Mouse (Mus musculus): Measurements from ENCODE around the gene Clybl. TPM values are rescaled to one million over a fixed set of nuclear protein-coding genes. Genes with fewer than 3 reads are reported as not detected.

Clybl gene
- polyA plus RNA-seq, 1 experiment from 2014 or later = 20.3 TPM

DNA sequence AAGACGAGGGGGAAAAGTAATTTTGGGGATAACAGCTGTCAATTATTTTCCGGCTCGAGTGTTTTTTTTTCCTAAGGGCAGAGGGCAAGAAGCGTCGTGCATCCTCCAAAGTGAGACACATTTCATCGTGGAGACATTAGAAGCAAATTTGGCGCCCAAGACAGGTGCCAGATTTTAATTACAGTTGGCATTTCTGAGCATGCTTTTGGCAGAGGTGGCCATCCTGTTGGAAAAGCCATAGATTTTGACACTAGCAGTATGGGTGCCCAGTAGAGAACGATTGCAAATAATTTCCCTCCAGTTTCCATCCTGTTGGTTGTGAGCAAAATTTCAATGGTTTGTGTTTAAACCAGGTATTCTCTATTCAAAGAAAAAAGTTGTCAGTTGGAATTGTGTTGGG is 32.1 kb downstream of the Clybl start:
- 74% methylated on average over 8 of the region's 8 CpGs for WGBS
- Histone ChIP-seq H3K27me3 (no peaks in the 10 kb centered on the region), H3K4me2 (replicated peaks) (no peak overlapping the region), H3K4me3 (no peak overlapping the region), H3K4me1 (no peaks in the 10 kb centered on the region), H3K36me3 (no peaks in the 10 kb centered on the region), H3K9ac (no peak overlapping the region), H3K9me3 (replicated peaks) (no peaks in the 10 kb centered on the region), H3K27ac (no peak overlapping the region)
- ATAC-seq (ENCODE audit: low FRiP score) = no peak

DNA sequence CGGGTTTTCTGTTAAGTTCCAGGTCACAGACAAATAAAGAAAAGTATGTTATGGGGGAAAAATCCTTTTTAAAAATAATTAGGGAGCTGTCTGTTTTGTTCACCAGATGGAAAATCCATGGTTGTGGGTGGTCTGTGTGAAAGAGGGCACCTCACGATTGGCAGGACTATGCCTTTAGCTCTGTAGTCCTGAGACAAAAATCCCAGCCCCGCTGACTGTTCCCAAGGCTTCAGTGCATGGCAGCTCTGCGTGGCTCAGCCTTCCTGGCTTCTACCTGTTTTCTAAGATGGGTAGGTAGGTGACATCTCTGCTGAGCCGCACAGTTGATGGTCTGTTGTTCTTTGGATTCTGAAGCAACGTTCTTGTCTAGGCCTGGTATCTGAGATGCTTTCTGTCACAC is 32.6 kb downstream of the Clybl start:
- H3K27me3 ChIP-seq = no peaks in the 10 kb centered on the region
- 85% methylated on average over 6 of the region's 6 CpGs for WGBS
- no peak for ATAC-seq (ENCODE audit: low FRiP score)
- no peak overlapping the region for H3K9ac ChIP-seq
- no peak overlapping the region for H3K4me3 ChIP-seq
- no peak overlapping the region for H3K4me2 ChIP-seq (replicated peaks)
- H3K4me1 ChIP-seq = no peaks in the 10 kb centered on the region
- H3K36me3 ChIP-seq = no peaks in the 10 kb centered on the region
- no peak overlapping the region for H3K27ac ChIP-seq
- H3K9me3 ChIP-seq (replicated peaks) = no peaks in the 10 kb centered on the region

DNA sequence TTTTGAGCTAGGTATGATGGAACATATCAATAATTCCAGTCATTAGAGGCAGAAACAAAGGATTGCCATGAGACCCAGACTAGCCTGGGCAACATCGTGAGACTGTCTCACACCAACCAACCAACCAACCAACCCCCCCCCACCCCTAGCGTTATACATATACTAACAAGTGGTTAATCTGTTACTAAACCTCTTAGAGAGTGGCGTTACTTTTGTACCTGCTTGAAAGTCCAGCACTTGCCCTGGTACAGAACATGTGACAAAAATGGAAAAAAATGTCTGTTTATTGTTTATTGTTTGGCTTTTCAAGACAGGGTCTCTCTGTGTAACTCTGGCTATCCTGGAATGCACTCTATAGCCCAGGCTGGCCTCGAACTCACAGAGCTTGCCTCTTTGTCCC is 35.7 kb downstream of the Clybl start:
- WGBS = 87% methylated on average over 4 of the region's 4 CpGs
- Histone ChIP-seq H3K4me1 (no peaks in the 10 kb centered on the region), H3K36me3 (no peaks in the 10 kb centered on the region), H3K4me3 (no peak overlapping the region), H3K9me3 (replicated peaks) (0 out of 2 replicates have a peak, but pooled peaks cover 3% of the 10 kb centered on the region), H3K27me3 (peaks cover 1% of the 10 kb centered on the region; the same call in 1 of the 2 replicates), H3K27ac (no peak overlapping the region), H3K9ac (no peak overlapping the region), H3K4me2 (replicated peaks) (no peak overlapping the region)
- no peak for ATAC-seq (ENCODE audit: low FRiP score)

DNA sequence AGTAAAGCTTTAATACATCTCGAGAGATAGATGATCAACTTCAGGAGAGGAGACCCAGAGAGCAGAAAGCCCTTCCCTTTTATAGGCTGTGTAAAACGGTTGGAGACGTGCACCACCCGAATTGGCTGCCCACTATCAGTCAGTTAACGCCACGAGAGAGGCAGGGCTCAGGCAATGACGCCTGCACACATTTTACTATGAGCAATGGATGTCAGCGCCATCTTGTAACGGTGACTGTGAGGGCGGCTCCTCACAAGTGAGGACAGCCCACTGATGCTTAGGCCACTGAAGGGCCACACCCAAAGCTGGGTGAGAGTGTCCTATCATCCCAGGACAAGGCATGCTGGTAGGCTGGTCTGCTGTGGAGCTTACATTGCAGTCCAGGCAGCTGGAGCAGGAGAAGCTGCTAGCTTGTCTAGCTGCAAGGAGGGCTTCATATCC is 41.5 kb downstream of the Clybl start:
- 76% methylated on average over 10 of the region's 10 CpGs for WGBS
- no peak overlapping the region for H3K9ac ChIP-seq
- no peak for ATAC-seq (ENCODE audit: low FRiP score)
- H3K27me3 ChIP-seq = peaks cover 40% of the 10 kb centered on the region
- H3K36me3 ChIP-seq = no peaks in the 10 kb centered on the region
- peaks cover 20% of the 10 kb centered on the region for H3K4me1 ChIP-seq
- H3K4me3 ChIP-seq = no peak overlapping the region
- no peak overlapping the region for H3K27ac ChIP-seq
- H3K9me3 ChIP-seq (replicated peaks) = 0 out of 2 replicates have a peak, but pooled peaks cover 3% of the 10 kb centered on the region
- no peak overlapping the region for H3K4me2 ChIP-seq (replicated peaks)

DNA sequence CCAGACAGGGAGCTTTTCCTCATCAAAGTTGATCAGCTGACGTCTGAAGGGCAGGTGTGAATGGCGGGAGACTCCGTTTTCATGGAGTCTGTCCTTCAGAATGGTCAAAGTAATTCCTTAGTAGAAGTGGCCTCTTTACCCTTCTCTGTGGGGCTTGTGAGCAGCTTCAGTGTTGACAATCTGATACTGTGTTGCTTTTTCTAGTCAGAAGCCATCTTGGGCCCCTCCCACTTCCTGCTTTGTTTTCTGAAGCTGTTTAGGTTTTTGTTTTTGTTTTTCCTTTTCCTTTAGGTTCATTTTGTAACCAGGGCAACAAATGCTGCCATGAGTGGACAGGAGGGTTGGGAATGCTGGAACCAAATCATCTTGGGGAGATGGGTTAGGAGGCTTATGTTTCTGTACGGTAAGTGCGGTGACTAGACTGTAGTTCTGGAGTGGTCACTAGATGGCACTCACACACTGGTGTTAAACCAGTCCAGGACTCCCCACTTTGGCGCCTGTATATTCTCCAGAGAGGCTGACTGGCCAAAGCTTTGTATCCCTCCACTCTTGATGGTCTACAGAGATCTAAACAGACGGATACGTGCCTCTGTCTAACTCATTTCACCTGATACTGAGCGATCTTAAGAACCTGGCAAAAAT is 42.1 kb downstream of the Clybl start:
- Histone ChIP-seq H3K4me1 (peaks cover 20% of the 10 kb centered on the region), H3K9me3 (replicated peaks) (0 out of 2 replicates have a peak, but pooled peaks cover 3% of the 10 kb centered on the region), H3K36me3 (no peaks in the 10 kb centered on the region), H3K4me2 (replicated peaks) (peak overlapping the region; percentile 26; the same call in 1 of the 2 replicates), H3K27ac (no peak overlapping the region), H3K27me3 (peaks cover 40% of the 10 kb centered on the region), H3K4me3 (no peak overlapping the region), H3K9ac (no peak overlapping the region)
- ATAC-seq (ENCODE audit: low FRiP score) = peak; percentile 82
- WGBS = 24% methylated on average over 9 of the region's 9 CpGs

DNA sequence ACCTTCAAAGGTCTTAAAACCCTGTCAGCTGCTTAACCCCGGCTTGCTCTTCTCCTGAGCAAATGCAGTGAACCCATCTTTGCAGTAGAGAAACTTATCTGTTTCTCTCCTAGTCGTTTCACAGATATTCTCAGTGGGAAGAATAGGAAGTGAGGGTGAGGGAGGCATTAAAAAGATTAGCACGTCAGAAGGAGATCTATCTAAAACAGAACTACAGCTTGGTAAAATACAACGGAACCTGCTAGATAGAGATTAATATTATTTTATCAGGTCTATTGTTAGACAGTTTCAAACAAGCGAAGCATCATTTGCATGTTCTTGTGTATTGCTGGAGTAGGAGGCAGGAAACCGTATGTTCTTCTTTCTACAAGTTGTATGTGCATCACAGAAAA is 42.6 kb downstream of the Clybl start:
- H3K27ac ChIP-seq = no peak overlapping the region

DNA sequence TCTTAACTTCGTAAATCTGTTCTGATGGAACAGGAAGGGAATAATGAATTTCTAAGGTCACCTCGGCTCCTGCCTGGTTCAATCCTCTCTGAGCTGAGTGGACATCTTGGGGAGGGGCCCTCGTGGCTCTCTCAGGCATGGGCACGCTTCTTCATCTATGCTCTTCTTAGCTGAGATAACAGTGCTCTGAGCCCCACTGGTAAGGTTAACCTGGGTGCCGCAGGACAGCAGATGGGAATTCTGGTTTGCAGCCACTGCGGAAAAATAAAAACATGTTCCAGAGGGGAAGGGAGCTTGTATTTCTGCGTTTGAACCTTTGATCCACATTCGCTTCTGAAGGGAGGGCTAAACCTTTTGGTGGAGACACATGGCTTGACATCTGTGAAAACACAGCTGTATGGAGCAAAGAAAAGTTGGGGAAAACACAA is 43.0 kb downstream of the Clybl start:
- no peak overlapping the region for H3K9ac ChIP-seq
- H3K27ac ChIP-seq = no peak overlapping the region
- H3K4me1 ChIP-seq = peaks cover 25% of the 10 kb centered on the region
- no peak overlapping the region for H3K4me3 ChIP-seq
- WGBS = 28% methylated on average over 8 of the region's 8 CpGs
- no peak overlapping the region for H3K4me2 ChIP-seq (replicated peaks)
- no peaks in the 10 kb centered on the region for H3K36me3 ChIP-seq
- no peak for ATAC-seq (ENCODE audit: low FRiP score)
- peaks cover 41% of the 10 kb centered on the region for H3K27me3 ChIP-seq
- 0 out of 2 replicates have a peak, but pooled peaks cover 2% of the 10 kb centered on the region for H3K9me3 ChIP-seq (replicated peaks)

More for the DNA sequence above, 42.6 kb downstream of the Clybl start:
- H3K27me3 ChIP-seq = peaks cover 40% of the 10 kb centered on the region
- 0 out of 2 replicates have a peak, but pooled peaks cover 3% of the 10 kb centered on the region for H3K9me3 ChIP-seq (replicated peaks)
- no peak overlapping the region for H3K4me3 ChIP-seq
- H3K36me3 ChIP-seq = no peaks in the 10 kb centered on the region
- no peak overlapping the region for H3K9ac ChIP-seq
- H3K4me2 ChIP-seq (replicated peaks) = peak overlapping the region; percentile 26; the same call in 1 of the 2 replicates
- H3K4me1 ChIP-seq = peaks cover 22% of the 10 kb centered on the region
- WGBS = 35% methylated on average over 6 of the region's 6 CpGs
- ATAC-seq (ENCODE audit: low FRiP score) = no peak

DNA sequence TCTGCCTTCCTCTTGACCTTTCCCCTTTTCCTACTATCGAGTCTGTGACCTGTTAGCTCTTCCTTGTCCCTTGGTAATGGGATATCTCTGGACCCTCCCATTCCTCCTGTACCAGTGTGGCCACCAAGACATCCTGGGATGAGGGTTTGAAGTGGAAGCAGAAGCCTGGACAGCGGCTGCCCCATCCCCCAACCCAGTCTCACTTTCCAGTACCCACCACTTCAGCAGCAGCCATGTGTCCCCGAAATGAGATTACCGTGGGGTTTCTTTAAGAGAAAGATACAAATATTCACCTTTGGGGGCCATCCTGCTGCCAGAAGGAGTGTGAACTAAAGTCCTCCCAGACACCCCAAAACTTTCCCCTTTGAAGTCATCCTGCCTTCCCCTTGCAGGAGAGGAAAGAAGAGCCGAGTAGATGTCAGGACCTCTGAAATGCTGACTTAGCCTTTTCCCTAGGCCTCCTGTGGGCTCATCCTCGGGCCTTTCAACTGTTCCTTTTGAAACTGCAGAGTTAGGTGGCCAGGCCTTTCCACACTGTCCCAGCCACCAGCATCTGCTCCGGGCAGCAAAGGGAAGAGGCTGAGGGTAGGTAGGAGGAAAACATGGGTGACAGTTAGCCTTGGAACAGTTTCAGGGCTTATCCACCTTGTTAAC is 44.1 kb downstream of the Clybl start:
- peaks cover 52% of the 10 kb centered on the region for H3K27me3 ChIP-seq
- ATAC-seq (ENCODE audit: low FRiP score) = no peak
- H3K4me3 ChIP-seq = no peak overlapping the region
- H3K4me2 ChIP-seq (replicated peaks) = 0 out of 2 replicates have a peak overlapping the region, but pooled peaks have one; percentile 4
- H3K4me1 ChIP-seq = peaks cover 31% of the 10 kb centered on the region
- no peaks in the 10 kb centered on the region for H3K9me3 ChIP-seq (replicated peaks)
- WGBS = 6% methylated on average over 7 of the region's 7 CpGs
- H3K27ac ChIP-seq = 0 out of 2 replicates have a peak overlapping the region, but pooled peaks have one; percentile 55
- H3K36me3 ChIP-seq = no peaks in the 10 kb centered on the region
- H3K9ac ChIP-seq = no peak overlapping the region

DNA sequence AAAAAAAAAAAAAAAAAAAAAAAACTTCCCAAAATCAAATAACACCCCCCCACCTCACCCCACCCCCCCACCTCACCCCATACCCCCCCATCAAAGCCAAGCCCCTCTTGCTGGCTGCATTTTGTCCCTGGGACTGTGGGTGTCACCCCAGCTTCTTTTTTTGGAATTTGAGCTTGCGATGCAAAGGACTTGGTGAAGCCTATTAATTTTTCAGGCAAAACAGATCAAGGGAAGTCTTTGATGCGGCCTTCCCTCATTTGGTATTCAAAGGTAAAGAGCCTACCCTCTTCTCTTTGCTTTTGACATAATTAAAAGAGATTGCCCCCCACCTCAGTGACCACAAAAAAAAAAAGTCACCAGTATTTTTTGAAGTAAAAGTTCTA is 44.6 kb downstream of the Clybl start:
- Histone ChIP-seq H3K27me3 (peaks cover 57% of the 10 kb centered on the region), H3K4me2 (replicated peaks) (no peak overlapping the region), H3K9me3 (replicated peaks) (no peaks in the 10 kb centered on the region), H3K9ac (no peak overlapping the region), H3K4me1 (peaks cover 34% of the 10 kb centered on the region), H3K27ac (no peak overlapping the region), H3K4me3 (no peak overlapping the region), H3K36me3 (no peaks in the 10 kb centered on the region)
- no peak for ATAC-seq (ENCODE audit: low FRiP score)
- WGBS = 26% methylated on average over 2 of the region's 2 CpGs

DNA sequence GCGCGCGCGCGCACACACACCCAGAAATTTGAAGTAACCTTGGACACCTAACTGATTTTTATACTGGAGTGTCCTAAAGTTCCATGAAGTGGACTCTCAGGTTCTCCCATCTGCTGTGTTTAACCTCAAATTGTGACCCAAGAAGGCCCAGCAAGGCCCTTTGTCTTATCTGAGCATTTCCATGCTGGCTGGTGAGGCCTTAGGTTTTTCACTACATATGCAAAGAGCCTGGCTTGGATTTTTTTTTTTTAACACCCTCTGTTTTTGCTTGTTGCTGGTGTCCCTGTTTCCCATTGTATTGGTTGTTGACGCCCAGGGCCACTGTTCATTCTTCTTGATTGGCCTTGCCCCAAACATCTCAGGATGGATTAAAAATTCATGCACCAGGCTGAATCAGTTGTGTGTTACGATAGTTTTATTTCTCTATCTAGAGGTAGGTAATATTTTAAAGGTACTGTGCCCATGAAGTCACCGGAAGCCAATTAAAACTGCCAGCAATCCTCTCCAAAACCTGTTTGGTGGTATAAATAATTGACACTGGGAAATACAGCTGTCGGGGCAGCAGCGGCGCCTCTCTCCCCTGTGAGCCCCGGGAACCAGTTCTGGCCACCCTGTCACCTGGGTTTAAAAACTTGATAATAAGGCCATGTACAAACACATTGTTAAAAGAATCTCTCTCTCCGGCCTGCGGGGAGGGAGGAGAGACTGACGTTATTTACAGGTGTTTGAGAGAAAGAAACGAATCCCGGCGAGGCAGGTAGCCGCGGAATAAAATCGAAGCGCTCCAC is 45.4 kb downstream of the Clybl start:
- Histone ChIP-seq H3K36me3 (no peaks in the 10 kb centered on the region), H3K27me3 (peaks cover 61% of the 10 kb centered on the region), H3K27ac (peak overlapping the region; percentile 37; the same call in 1 of the 2 replicates), H3K4me2 (replicated peaks) (peak overlapping the region; percentile 38; the same call in 1 of the 2 replicates), H3K9me3 (replicated peaks) (no peaks in the 10 kb centered on the region), H3K4me1 (peaks cover 34% of the 10 kb centered on the region), H3K4me3 (no peak overlapping the region), H3K9ac (no peak overlapping the region)
- no peak for ATAC-seq (ENCODE audit: low FRiP score)
- WGBS = 33% methylated on average over 22 of the region's 22 CpGs

DNA sequence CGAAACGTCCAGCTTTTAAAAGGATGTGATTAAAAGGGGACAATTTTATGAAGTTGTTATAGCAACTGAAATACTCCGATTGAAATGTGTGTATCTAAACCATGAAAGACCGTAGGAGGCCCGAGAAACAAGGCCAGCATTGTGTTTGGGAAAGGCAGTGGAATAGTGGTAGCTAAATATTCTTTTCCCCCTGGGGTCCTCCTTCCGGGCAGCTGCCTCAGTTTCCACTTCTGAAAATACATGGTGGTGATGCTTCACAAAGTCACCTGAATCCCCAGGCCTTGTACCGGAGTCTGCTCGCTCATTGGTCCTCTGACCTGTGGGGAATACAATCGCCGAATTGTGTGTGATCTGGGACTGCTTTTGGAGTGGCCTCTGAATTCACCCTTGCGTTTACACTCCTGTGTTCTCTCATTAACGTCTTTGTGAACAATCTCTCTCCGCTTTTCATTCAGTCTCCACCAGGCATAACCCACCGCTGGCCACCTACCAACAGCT is 46.0 kb downstream of the Clybl start:
- peaks cover 34% of the 10 kb centered on the region for H3K4me1 ChIP-seq
- peaks cover 57% of the 10 kb centered on the region for H3K27me3 ChIP-seq
- 10% methylated on average over 14 of the region's 14 CpGs for WGBS
- no peak overlapping the region for H3K4me3 ChIP-seq
- H3K9me3 ChIP-seq (replicated peaks) = no peaks in the 10 kb centered on the region
- H3K36me3 ChIP-seq = no peaks in the 10 kb centered on the region
- peak overlapping the region; percentile 37 for H3K27ac ChIP-seq
- ATAC-seq (ENCODE audit: low FRiP score) = no peak
- H3K9ac ChIP-seq = no peak overlapping the region
- peak overlapping the region; percentile 38; the same call in 1 of the 2 replicates for H3K4me2 ChIP-seq (replicated peaks)

Measured in hindbrain, embryonic 12.5 days (tissue).